Mouse (Mus musculus) myocyte (in vitro differentiated cells): ENCODE measurements around the gene Herc6. TPM values are rescaled to one million over a fixed set of nuclear protein-coding genes. Genes with fewer than 3 reads are reported as not detected.
"Not testable (repeated sequence)": the region's sequence is repeated elsewhere in the genome, so short reads cannot be mapped to it uniquely, and the experiment has no call there.

Source experiments
- H3K27me3 ChIP-seq: one replicate; pipeline ENCODE4 v1.6.1; 2011; ENCODE audit not compliant: control insufficient read depth, insufficient read depth, insufficient read length
- H3K36me3 ChIP-seq: one replicate; pipeline ENCODE4 v1.6.1; 2011; ENCODE audit not compliant: control insufficient read depth, insufficient read depth
- H3K4me2 ChIP-seq: one replicate; pipeline ENCODE4 v1.6.1; 2011; ENCODE audit warnings: low read depth, control low read depth
- H3K4me3 ChIP-seq: one replicate; pipeline ENCODE4 v1.5.1; 2011; ENCODE audit warnings: mild to moderate bottlenecking, control low read depth, moderate library complexity
- H3K79me2 ChIP-seq: one replicate; pipeline ENCODE4 v1.6.1; 2011; ENCODE audit not compliant: control insufficient read depth, insufficient read depth
- H3ac ChIP-seq: one replicate; pipeline ENCODE4 v1.6.1; 2011; ENCODE audit not compliant: control insufficient read depth, insufficient read length
- CEBPB ChIP-seq: IDR thresholded peaks from 2 replicates; pipeline ENCODE4 v1.6.1; 2011; ENCODE audit warnings: mild to moderate bottlenecking, moderate library complexity; ENCODE audit not compliant: poor library complexity, insufficient read depth, severe bottlenecking
- E2F4 ChIP-seq: IDR thresholded peaks from one replicate; pipeline ENCODE4 v1.6.1; 2011; ENCODE audit warnings: mild to moderate bottlenecking, control low read depth, moderate library complexity; ENCODE audit not compliant: insufficient read depth
- MAX ChIP-seq: IDR thresholded peaks from one replicate; pipeline ENCODE4 v1.6.1; 2011; ENCODE audit warnings: low read depth, mild to moderate bottlenecking, control low read depth
- MYOD1 ChIP-seq, 3 experiments: IDR thresholded peaks; one replicate each; pipeline ENCODE4 v1.6.1; 2011; ENCODE audit warnings: control low read depth in 2 of 3, low read depth in 2 of 3, mild to moderate bottlenecking in 2 of 3, moderate library complexity in 1 of 3; ENCODE audit not compliant: insufficient read length in 2 of 3, control insufficient read depth in 1 of 3
- MYOG ChIP-seq, 3 experiments: IDR thresholded peaks; one replicate each; pipeline ENCODE4 v1.6.1; 2011; ENCODE audit warnings: control low read depth in 2 of 3, low read depth in 2 of 3, mild to moderate bottlenecking in 2 of 3; ENCODE audit not compliant: insufficient read length in 2 of 3, control insufficient read depth in 1 of 3, insufficient read depth in 1 of 3
- POLR2A ChIP-seq: IDR thresholded peaks from one replicate; pipeline ENCODE4 v1.6.1; 2011; ENCODE audit warnings: low read depth, mild to moderate bottlenecking, control low read depth, moderate library complexity; ENCODE audit not compliant: insufficient read length
- POLR2AphosphoS2 ChIP-seq: IDR thresholded peaks from one replicate; pipeline ENCODE4 v1.6.1; 2011; ENCODE audit warnings: low read depth, control low read depth; ENCODE audit not compliant: insufficient read length
- REST ChIP-seq: IDR thresholded peaks from one replicate; pipeline ENCODE4 v1.6.1; 2011; ENCODE audit warnings: mild to moderate bottlenecking, control low read depth, moderate library complexity; ENCODE audit not compliant: insufficient read depth, insufficient read length
- SRF ChIP-seq: IDR thresholded peaks from one replicate; pipeline ENCODE4 v1.6.1; 2011; ENCODE audit warnings: low read depth; ENCODE audit not compliant: control insufficient read depth, insufficient read length
- TCF12 ChIP-seq: IDR thresholded peaks from one replicate; pipeline ENCODE4 v1.6.1; 2011; ENCODE audit warnings: mild to moderate bottlenecking, control low read depth; ENCODE audit not compliant: poor library complexity, insufficient read depth, severe bottlenecking
- TCF3 ChIP-seq: IDR thresholded peaks from one replicate; pipeline ENCODE4 v1.6.1; 2011; ENCODE audit warnings: low read depth, control low read depth; ENCODE audit not compliant: insufficient read length
- USF1 ChIP-seq: IDR thresholded peaks from one replicate; pipeline ENCODE4 v1.6.1; 2011; ENCODE audit warnings: low read depth, mild to moderate bottlenecking, control low read depth, moderate library complexity
- polyA plus RNA-seq: library from polyadenylated mRNA; unstranded; fragments of >200 nt; fragmentation: generic; extraction: Trizol; gene quantifications from one replicate; pipeline ENCODE4 v1.2.1, GENCODE M21; 2012; ENCODE audit warnings: missing spikeins

Gene Herc6
- polyA plus RNA-seq, 1 experiment = 0.44 TPM

GRCm38 (mm10) chr6:57537887-57538286 lies 42.9 kb upstream of the Herc6 start:
- Histone ChIP-seq H3K27me3 (no peaks in the 10 kb centered on the region), H3K4me2 (no peak overlapping the region), H3K36me3 (no peaks in the 10 kb centered on the region), H3ac (no peak overlapping the region), H3K4me3 (no peak overlapping the region), H3K79me2 (no peaks in the 10 kb centered on the region)
- TF ChIP-seq USF1 (no peak), E2F4 (no peak), SRF (no peak), TCF12 (no peak), POLR2A (no peak), TCF3 (no peak), CEBPB (no peak), POLR2AphosphoS2 (no peak), MYOG (IDR thresholded peaks at IDR 0.05; ENCODE audit: control insufficient read depth in 1 of 3, insufficient read depth in 1 of 3, insufficient read length in 2 of 3, low read depth in 2 of 3) (no peak), MAX (no peak), REST (no peak), MYOD1 (IDR thresholded peaks at IDR 0.05; ENCODE audit: control insufficient read depth in 1 of 3, insufficient read length in 2 of 3, low read depth in 2 of 3) (no peak)

- TF ChIP-seq USF1 = no peak
- no peak for TF ChIP-seq POLR2A
- no peak for TF ChIP-seq SRF
- TF ChIP-seq MYOG (IDR thresholded peaks at IDR 0.05; ENCODE audit: control insufficient read depth in 1 of 3, insufficient read depth in 1 of 3, insufficient read length in 2 of 3, low read depth in 2 of 3) = no peak
- Histone ChIP-seq H3ac (no peak overlapping the region), H3K4me2 (no peak overlapping the region), H3K4me3 (no peak overlapping the region), H3K27me3 (no peaks in the 10 kb centered on the region), H3K79me2 (no peaks in the 10 kb centered on the region), H3K36me3 (no peaks in the 10 kb centered on the region)
Observed at GRCm38 (mm10) chr6:57540950-57541498, 39.8 kb upstream of the Herc6 start.

- Histone ChIP-seq H3ac (no peak overlapping the region), H3K79me2 (no peaks in the 10 kb centered on the region), H3K27me3 (no peaks in the 10 kb centered on the region), H3K4me2 (no peak overlapping the region), H3K4me3 (no peak overlapping the region), H3K36me3 (no peaks in the 10 kb centered on the region)
- TF ChIP-seq POLR2AphosphoS2 = no peak
- TF ChIP-seq TCF3 = no peak
- no peak for TF ChIP-seq USF1
- no peak for TF ChIP-seq TCF12
- TF ChIP-seq REST = no peak
- no peak for TF ChIP-seq MYOG (IDR thresholded peaks at IDR 0.05; ENCODE audit: control insufficient read depth in 1 of 3, insufficient read depth in 1 of 3, insufficient read length in 2 of 3, low read depth in 2 of 3)
- no peak for TF ChIP-seq SRF
- no peak for TF ChIP-seq POLR2A
- no peak for TF ChIP-seq E2F4
- TF ChIP-seq CEBPB = no peak
- no peak for TF ChIP-seq MYOD1 (IDR thresholded peaks at IDR 0.05; ENCODE audit: control insufficient read depth in 1 of 3, insufficient read length in 2 of 3, low read depth in 2 of 3)
- TF ChIP-seq MAX = no peak
Observed at GRCm38 (mm10) chr6:57541737-57542335, 39.0 kb upstream of the Herc6 start.

- not testable (repeated sequence) for H3ac ChIP-seq, H3K4me2 ChIP-seq
Observed at GRCm38 (mm10) chr6:57543591-57543990, 37.2 kb upstream of the Herc6 start.

GRCm38 (mm10) chr6:57544866-57545265 lies 35.9 kb upstream of the Herc6 start:
- H3K4me2 ChIP-seq = no peak overlapping the region
- TF ChIP-seq REST (no peak), E2F4 (no peak), USF1 (no peak), MYOG (IDR thresholded peaks at IDR 0.05; ENCODE audit: control insufficient read depth in 1 of 3, insufficient read depth in 1 of 3, insufficient read length in 2 of 3, low read depth in 2 of 3) (no peak), SRF (no peak), MYOD1 (IDR thresholded peaks at IDR 0.05; ENCODE audit: control insufficient read depth in 1 of 3, insufficient read length in 2 of 3, low read depth in 2 of 3) (no peak), TCF12 (no peak), POLR2AphosphoS2 (no peak)
- no peaks in the 10 kb centered on the region for H3K79me2 ChIP-seq
- no peaks in the 10 kb centered on the region for H3K27me3 ChIP-seq
- no peak overlapping the region for H3K4me3 ChIP-seq
- no peak overlapping the region for H3ac ChIP-seq
- H3K36me3 ChIP-seq = no peaks in the 10 kb centered on the region

More at GRCm38 (mm10) chr6:57543591-57543990, 37.2 kb upstream of the Herc6 start:
- not testable (repeated sequence) for H3K4me3 ChIP-seq, H3K27me3 ChIP-seq, H3K79me2 ChIP-seq, H3K36me3 ChIP-seq
